Mouse (Mus musculus) embryonic facial prominence, embryonic 12.5 days (tissue): Measurements from ENCODE around the gene Pex26. TPM values are rescaled to one million over a fixed set of nuclear protein-coding genes. Genes with fewer than 3 reads are reported as not detected.

Source experiments
- ATAC-seq: fragments of 200-750 bp; cut with Nextera tagmentation; 2 replicates; pipeline ENCODE4 v1.8.0; 2017; ENCODE audit not compliant: insufficient number of reproducible peaks, insufficient read depth, low FRiP score, low TSS enrichment
- H3K27ac ChIP-seq: fragments of 300-500 bp; sonication (generic); 2 replicates; pipeline ENCODE4 v1.5.1; 2016; ENCODE audit warnings: mild to moderate bottlenecking
- H3K27me3 ChIP-seq: fragments of 300-500 bp; sonication (generic); 2 replicates; pipeline ENCODE4 v1.6.1; 2016; ENCODE audit warnings: mild to moderate bottlenecking, moderate library complexity
- H3K36me3 ChIP-seq: fragments of 300-500 bp; sonication (generic); 2 replicates; pipeline ENCODE4 v1.6.1; 2016; ENCODE audit warnings: mild to moderate bottlenecking
- H3K4me1 ChIP-seq: fragments of 300-500 bp; sonication (generic); 2 replicates; pipeline ENCODE4 v1.6.1; 2016
- H3K4me2 ChIP-seq: fragments of 300-500 bp; sonication (generic); replicated peaks from 2 replicates; pipeline ENCODE4 v1.6.1; 2016; ENCODE audit warnings: mild to moderate bottlenecking, moderate library complexity
- H3K4me3 ChIP-seq: fragments of 300-500 bp; sonication (generic); 2 replicates; pipeline ENCODE4 v1.5.1; 2016; ENCODE audit warnings: mild to moderate bottlenecking
- H3K9ac ChIP-seq: fragments of 300-500 bp; sonication (generic); 2 replicates; pipeline ENCODE4 v1.6.1; 2016; ENCODE audit warnings: mild to moderate bottlenecking, moderate library complexity
- H3K9me3 ChIP-seq: fragments of 300-500 bp; sonication (generic); 2 replicates; pipeline ENCODE4 v1.6.1; 2016; ENCODE audit warnings: mild to moderate bottlenecking, moderate library complexity
- WGBS: fragments of 180-500 bp; shearing (Covaris S2); methylation state at CpG from one replicate; pipeline ENCODE4 v1.1.7; 2016; 5-methylcytosine and 5-hydroxymethylcytosine counted together
- polyA plus RNA-seq: library from polyadenylated mRNA; unstranded; fragments of >200 nt; fragmentation: Nextera tagmentation; extraction: Ambion mirVana; gene quantifications from 2 replicates; pipeline ENCODE4 v1.2.1, GENCODE M21; 2016

The Pex26 gene
- polyA plus RNA-seq, 1 experiment from 2014 or later: 11.8 TPM

GRCm38 (mm10) chr6:121246037-121246361, 62.5 kb downstream of the Pex26 start:
- ATAC-seq: no peak
- peak overlapping the region; percentile 54 for H3K4me3 ChIP-seq
- peak overlapping the region; percentile 65 for H3K4me2 ChIP-seq
- peaks cover 13% of the 10 kb centered on the region; the same call in 1 of the 2 replicates for H3K27me3 ChIP-seq
- no peaks in the 10 kb centered on the region for H3K4me1 ChIP-seq
- WGBS: 12% methylated on average over 4 of the region's 4 CpGs
- no peak overlapping the region for H3K27ac ChIP-seq
- H3K9ac ChIP-seq: peak overlapping the region; percentile 48
- H3K9me3 ChIP-seq: no peaks in the 10 kb centered on the region
- H3K36me3 ChIP-seq: no peaks in the 10 kb centered on the region

Other genes with a start within 250 kb of the Pex26 start
- gene Mical3, start 52.7 kb upstream of the Pex26 start, polyA plus RNA-seq: 11.9 and 12.6 TPM in 2 replicates
- gene Tuba8, start 27.0 kb downstream of the Pex26 start, polyA plus RNA-seq: 0.18 and 0.23 TPM in 2 replicates
- gene Usp18, start 62.2 kb downstream of the Pex26 start, polyA plus RNA-seq: 0.93 and 1.6 TPM in 2 replicates
- gene Slc6a13, start 116.6 kb downstream of the Pex26 start, polyA plus RNA-seq: 2.2 and 2.8 TPM in 2 replicates
- 0.69 TPM in 1 of 2 replicates, not detected in the other for gene Slc6a12, start 159.4 kb downstream of the Pex26 start, polyA plus RNA-seq